Mouse (Mus musculus) small intestine, adult 2 months (tissue): Measurements from ENCODE around the gene Zfp607b. TPM values are rescaled to one million over a fixed set of nuclear protein-coding genes. Genes with fewer than 3 reads are reported as not detected.

ENCODE experiments used
- H3K27ac ChIP-seq: fragments of 200-500 bp; 2 replicates; pipeline ENCODE4 v1.5.1; 2012; ENCODE audit warnings: low read depth, low read length, control low read depth, inconsistent platforms; ENCODE audit not compliant: insufficient read depth
- H3K27me3 ChIP-seq: fragments of 200-500 bp; 2 replicates; pipeline ENCODE4 v1.6.1; 2012; ENCODE audit warnings: mild to moderate bottlenecking, moderate library complexity, low read length, inconsistent platforms; ENCODE audit not compliant: control insufficient read depth, insufficient read depth
- H3K36me3 ChIP-seq: fragments of 200-500 bp; 2 replicates; pipeline ENCODE4 v1.6.1; 2012; ENCODE audit warnings: mild to moderate bottlenecking, low read length, control low read depth, inconsistent platforms; ENCODE audit not compliant: control insufficient read depth, insufficient read depth
- H3K4me1 ChIP-seq: fragments of 200-500 bp; 2 replicates; pipeline ENCODE4 v1.6.1; 2012; ENCODE audit warnings: low read length, inconsistent platforms, mixed read lengths; ENCODE audit not compliant: control insufficient read depth, insufficient read depth, insufficient read length
- H3K4me3 ChIP-seq: fragments of 200-500 bp; 2 replicates; pipeline ENCODE4 v1.5.1; 2012; ENCODE audit warnings: low read depth, mild to moderate bottlenecking, control low read depth, inconsistent platforms, low read length, moderate library complexity
- CTCF ChIP-seq: fragments of 200-500 bp; IDR thresholded peaks from 2 replicates; pipeline ENCODE4 v1.5.1; 2012; ENCODE audit warnings: low read depth, mild to moderate bottlenecking, control low read depth, inconsistent platforms, low read length, moderate library complexity, mixed read lengths; ENCODE audit not compliant: insufficient replicate concordance, insufficient read length; ENCODE audit errors: extremely low read depth
- POLR2A ChIP-seq: fragments of 200-500 bp; IDR thresholded peaks from 2 replicates; pipeline ENCODE4 v1.6.1; 2012; ENCODE audit warnings: low read depth, mild to moderate bottlenecking, control low read depth, inconsistent platforms, low read length, moderate library complexity
- WGBS: fragments of 180-500 bp; shearing (Covaris S2); methylation state at CpG from one replicate; pipeline ENCODE4 v1.1.7; 2018; 5-methylcytosine and 5-hydroxymethylcytosine counted together
- polyA plus RNA-seq: library from polyadenylated mRNA; depleted of rRNA; stranded (reverse); fragments of >200 nt; gene quantifications from 2 replicates; pipeline ENCODE4 v1.2.3, GENCODE M21; 2012; rRNA removed

The Zfp607b gene
- polyA plus RNA-seq = 0.06 and 0.56 TPM in 2 replicates

GRCm38 (mm10) chr7:27688815-27689612 is at the start of gene Zfp607b:
TSS of gene Zfp607b (plus strand) at chr7:27689340.
- H3K4me1 ChIP-seq = peaks cover 4% of the 10 kb centered on the region; the same call in 1 of the 2 replicates
- H3K27ac ChIP-seq = peak within 1 kb of the TSS; percentile 24; the same call in 1 of the 2 replicates
- H3K4me3 ChIP-seq = peak within 1 kb of the TSS; percentile 60
- TF ChIP-seq CTCF = no peak
- peak; percentile 17; the same call in 1 of the 2 replicates for TF ChIP-seq POLR2A
- H3K27me3 ChIP-seq = no peaks in the 10 kb centered on the region
- H3K36me3 ChIP-seq = no peaks in the 10 kb centered on the region
- under 1% methylated on average over 19 of the region's 19 CpGs for WGBS

- 31% methylated on average over 1 of the region's 1 CpGs for WGBS
- no peaks in the 10 kb centered on the region for H3K36me3 ChIP-seq
- H3K4me1 ChIP-seq = no peaks in the 10 kb centered on the region
- no peak overlapping the region for H3K4me3 ChIP-seq
- H3K27me3 ChIP-seq = no peaks in the 10 kb centered on the region
- no peak for TF ChIP-seq POLR2A
- TF ChIP-seq CTCF = no peak
- H3K27ac ChIP-seq = no peak overlapping the region
Observed at GRCm38 (mm10) chr7:27644471-27644870, 44.7 kb upstream of the Zfp607b start.

GRCm38 (mm10) chr7:27646516-27646915 is 42.6 kb upstream of the Zfp607b start:
- TF ChIP-seq CTCF = no peak
- no peak for TF ChIP-seq POLR2A
- WGBS = 83% methylated on average over 7 of the region's 7 CpGs

GRCm38 (mm10) chr7:27647281-27648002 is 41.7 kb upstream of the Zfp607b start:
- H3K27me3 ChIP-seq = no peaks in the 10 kb centered on the region
- H3K36me3 ChIP-seq = no peaks in the 10 kb centered on the region
- 81% methylated on average over 6 of the region's 6 CpGs for WGBS
- H3K4me3 ChIP-seq = no peak overlapping the region
- no peak overlapping the region for H3K27ac ChIP-seq
- H3K4me1 ChIP-seq = no peaks in the 10 kb centered on the region
- no peak for TF ChIP-seq CTCF
- TF ChIP-seq POLR2A = no peak

More at GRCm38 (mm10) chr7:27646516-27646915, 42.6 kb upstream of the Zfp607b start:
- Histone ChIP-seq H3K36me3 (no peaks in the 10 kb centered on the region), H3K27me3 (no peaks in the 10 kb centered on the region), H3K27ac (no peak overlapping the region), H3K4me1 (no peaks in the 10 kb centered on the region), H3K4me3 (no peak overlapping the region)

GRCm38 (mm10) chr7:27649723-27650122 is 39.4 kb upstream of the Zfp607b start:
- Histone ChIP-seq H3K4me3 (no peak overlapping the region), H3K4me1 (no peaks in the 10 kb centered on the region; the same call in 1 of the 2 replicates), H3K27ac (no peak overlapping the region), H3K36me3 (no peaks in the 10 kb centered on the region), H3K27me3 (peaks cover 18% of the 10 kb centered on the region)
- 87% methylated on average over 11 of the region's 11 CpGs for WGBS
- TF ChIP-seq CTCF (no peak), POLR2A (no peak)

- Histone ChIP-seq H3K27me3 (peaks cover 22% of the 10 kb centered on the region), H3K27ac (no peak overlapping the region), H3K4me1 (no peaks in the 10 kb centered on the region; the same call in 1 of the 2 replicates), H3K4me3 (no peak overlapping the region), H3K36me3 (no peaks in the 10 kb centered on the region)
- 5% methylated on average over 10 of the region's 10 CpGs for WGBS
- peak; percentile 93; the same call in 1 of the 2 replicates for TF ChIP-seq CTCF
- TF ChIP-seq POLR2A = no peak
Observed at GRCm38 (mm10) chr7:27650949-27651348, 38.2 kb upstream of the Zfp607b start.
